Mouse (Mus musculus): ENCODE data around the gene Nccrp1.
"Not testable (repeated sequence)": the region's sequence is repeated elsewhere in the genome, so short reads cannot be mapped to it uniquely, and the experiment has no call there.

The Nccrp1 gene

GRCm38 (mm10) chr7:28570291-28570981 is 23.4 kb upstream of the Nccrp1 start:
- no peak for DNase-seq (ENCODE audit: low spot score in 2 of 2)

GRCm38 (mm10) chr7:28568253-28568652 is 21.2 kb upstream of the Nccrp1 start:
- DNase-seq (ENCODE audit: low spot score in 2 of 2) = peak; percentile 55 to 61

- DNase-seq (ENCODE audit: low spot score in 2 of 2) = no peak
These were observed 20.5 kb upstream of the Nccrp1 start for GRCm38 (mm10) chr7:28567539-28567938.

GRCm38 (mm10) chr7:28565407-28565806 is 18.4 kb upstream of the Nccrp1 start:
- no peak for DNase-seq (ENCODE audit: low spot score in 2 of 2)

- DNase-seq (ENCODE audit: low spot score in 2 of 2) = no peak
These were observed 15.9 kb upstream of the Nccrp1 start for GRCm38 (mm10) chr7:28562951-28563350.

GRCm38 (mm10) chr7:28562371-28562770 is 15.3 kb upstream of the Nccrp1 start:
- DNase-seq (ENCODE audit: low spot score in 2 of 2) = no peak

GRCm38 (mm10) chr7:28561967-28562366 is 14.9 kb upstream of the Nccrp1 start:
- DNase-seq (ENCODE audit: low spot score in 2 of 2) = no peak

GRCm38 (mm10) chr7:28560856-28561255 is 13.8 kb upstream of the Nccrp1 start:
- DNase-seq (ENCODE audit: low spot score in 2 of 2) = no peak

GRCm38 (mm10) chr7:28558486-28558885 is 11.4 kb upstream of the Nccrp1 start:
- no peak for DNase-seq (ENCODE audit: low spot score in 2 of 2)

GRCm38 (mm10) chr7:28557708-28558107 is 10.7 kb upstream of the Nccrp1 start:
- DNase-seq (ENCODE audit: low spot score in 2 of 2) = peak in 1 of 2 experiments; percentile 32

- no peak for DNase-seq (ENCODE audit: low spot score in 2 of 2)
These were observed 10.0 kb upstream of the Nccrp1 start for GRCm38 (mm10) chr7:28557069-28557468.

- no peak for DNase-seq (ENCODE audit: low spot score in 2 of 2)
These were observed 9.0 kb upstream of the Nccrp1 start for GRCm38 (mm10) chr7:28555939-28556535.

- DNase-seq (ENCODE audit: low spot score in 2 of 2) = no peak
These were observed 6.0 kb upstream of the Nccrp1 start for GRCm38 (mm10) chr7:28553076-28553475.

- DNase-seq (ENCODE audit: low spot score in 2 of 2) = no peak
These were observed 574 bp upstream of the Nccrp1 start for GRCm38 (mm10) chr7:28547628-28548027.

- no peak for DNase-seq (ENCODE audit: low spot score in 2 of 2)
These were observed 405 bp downstream of the Nccrp1 start for GRCm38 (mm10) chr7:28546649-28547048.

GRCm38 (mm10) chr7:28545891-28546210 is 1.2 kb downstream of the Nccrp1 start:
- no peak for DNase-seq (ENCODE audit: low spot score in 2 of 2)

GRCm38 (mm10) chr7:28545048-28545890 is 1.8 kb downstream of the Nccrp1 start:
- DNase-seq (ENCODE audit: low spot score in 2 of 2) = no peak

- no peak for DNase-seq (ENCODE audit: low spot score in 2 of 2)
These were observed 2.9 kb downstream of the Nccrp1 start for GRCm38 (mm10) chr7:28544051-28544601.

- DNase-seq (ENCODE audit: low spot score in 2 of 2) = no peak
These were observed 6.5 kb downstream of the Nccrp1 start, which contains the start of gene Sycn for GRCm38 (mm10) chr7:28540526-28540925. Sycn (plus strand) TSS chr7:28540885.

- DNase-seq (ENCODE audit: low spot score in 2 of 2) = not testable (repeated sequence)
These were observed 8.2 kb downstream of the Nccrp1 start for GRCm38 (mm10) chr7:28538886-28539285.

- DNase-seq (ENCODE audit: low spot score in 2 of 2) = no peak
These were observed 15.0 kb downstream of the Nccrp1 start for GRCm38 (mm10) chr7:28532005-28532404.
